Mouse (Mus musculus) heart, embryonic 16.5 days (tissue): ENCODE measurements around the gene Isx. TPM values are rescaled to one million over a fixed set of nuclear protein-coding genes. Genes with fewer than 3 reads are reported as not detected.

Experiments
- ATAC-seq: fragments of 200-750 bp; cut with Nextera tagmentation; replicated peaks from 2 replicates; pipeline ENCODE4 v1.8.0; 2017; ENCODE audit warnings: moderate number of reproducible peaks; ENCODE audit not compliant: insufficient read depth, low FRiP score; ENCODE audit errors: extremely low read depth
- H3K27ac ChIP-seq: fragments of 300-500 bp; sonication (generic); 2 replicates; pipeline ENCODE4 v1.5.1; 2014; ENCODE audit warnings: mild to moderate bottlenecking, low read length, control low read depth, moderate library complexity
- H3K27me3 ChIP-seq: fragments of 300-500 bp; sonication (generic); 2 replicates; pipeline ENCODE4 v1.6.1; 2014; ENCODE audit warnings: low read length, mixed read lengths; ENCODE audit not compliant: control insufficient read depth, insufficient read depth
- H3K36me3 ChIP-seq: fragments of 300-500 bp; sonication (generic); 2 replicates; pipeline ENCODE4 v1.6.1; 2014; ENCODE audit not compliant: control insufficient read depth, insufficient read depth
- H3K4me1 ChIP-seq: fragments of 300-500 bp; sonication (generic); 2 replicates; pipeline ENCODE4 v1.6.1; 2014; ENCODE audit warnings: low read length, mixed read lengths; ENCODE audit not compliant: control insufficient read depth, insufficient read depth
- H3K4me2 ChIP-seq: fragments of 300-500 bp; sonication (generic); 2 replicates; pipeline ENCODE4 v1.6.1; 2014; ENCODE audit warnings: low read depth, mild to moderate bottlenecking, control low read depth, low read length
- H3K4me3 ChIP-seq: fragments of 300-500 bp; sonication (generic); 2 replicates; pipeline ENCODE4 v1.5.1; 2014; ENCODE audit warnings: mild to moderate bottlenecking, control low read depth, low read length
- H3K9ac ChIP-seq: fragments of 300-500 bp; sonication (generic); 2 replicates; pipeline ENCODE4 v1.6.1; 2014; ENCODE audit warnings: low read length, control low read depth
- H3K9me3 ChIP-seq: fragments of 300-500 bp; sonication (generic); replicated peaks from 2 replicates; pipeline ENCODE4 v1.6.1; 2016; ENCODE audit warnings: low read length; ENCODE audit not compliant: control insufficient read depth
- WGBS: fragments of 180-500 bp; shearing (Covaris S2); extraction: QIAGEN DNeasy Blood & Tissue Kit; methylation state at CpG from one replicate; pipeline ENCODE4 v1.1.7; 2014; 5-methylcytosine and 5-hydroxymethylcytosine counted together
- polyA plus RNA-seq: library from polyadenylated mRNA; unstranded; fragments of >200 nt; fragmentation: Nextera tagmentation; extraction: Ambion mirVana; gene quantifications from 2 replicates; pipeline ENCODE4 v1.2.1, GENCODE M21; 2015

Isx gene
- polyA plus RNA-seq, 1 experiment from 2014 or later, result 0.20 TPM

- Histone ChIP-seq H3K27me3 (no peaks in the 10 kb centered on the region), H3K4me3 (no peak overlapping the region), H3K9ac (no peak overlapping the region), H3K4me2 (no peak overlapping the region), H3K36me3 (no peaks in the 10 kb centered on the region), H3K27ac (no peak overlapping the region), H3K4me1 (no peaks in the 10 kb centered on the region), H3K9me3 (no peaks in the 10 kb centered on the region)
- WGBS, result 74% methylated on average over 3 of the region's 3 CpGs
- no peak for ATAC-seq
These were observed 5.7 kb downstream of the Isx start for GRCm38 (mm10) chr8:74878637-74879036.

- Histone ChIP-seq H3K4me2 (no peak overlapping the region), H3K9ac (no peak overlapping the region), H3K9me3 (no peaks in the 10 kb centered on the region), H3K27me3 (no peaks in the 10 kb centered on the region), H3K4me3 (no peak overlapping the region), H3K27ac (no peak overlapping the region), H3K4me1 (no peaks in the 10 kb centered on the region), H3K36me3 (no peaks in the 10 kb centered on the region)
- WGBS, result 90% methylated on average over 1 of the region's 1 CpGs
- ATAC-seq, result no peak
These were observed 15.8 kb downstream of the Isx start for GRCm38 (mm10) chr8:74888763-74889162.

- Histone ChIP-seq H3K9ac (no peak overlapping the region), H3K36me3 (no peaks in the 10 kb centered on the region), H3K27me3 (no peaks in the 10 kb centered on the region), H3K4me3 (no peak overlapping the region), H3K4me1 (no peaks in the 10 kb centered on the region), H3K4me2 (no peak overlapping the region), H3K27ac (no peak overlapping the region), H3K9me3 (no peaks in the 10 kb centered on the region)
- 69% methylated on average over 5 of the region's 5 CpGs for WGBS
- ATAC-seq, result no peak
These were observed 18.1 kb downstream of the Isx start for GRCm38 (mm10) chr8:74891030-74891429.

GRCm38 (mm10) chr8:74896302-74896701 lies 23.3 kb downstream of the Isx start:
- WGBS, result 42% methylated on average over 1 of the region's 1 CpGs
- H3K27me3 ChIP-seq, result no peaks in the 10 kb centered on the region

GRCm38 (mm10) chr8:74897315-74897714 lies 24.3 kb downstream of the Isx start:
- Histone ChIP-seq H3K4me2 (no peak overlapping the region), H3K27ac (no peak overlapping the region), H3K4me1 (no peaks in the 10 kb centered on the region), H3K4me3 (no peak overlapping the region), H3K27me3 (no peaks in the 10 kb centered on the region), H3K36me3 (no peaks in the 10 kb centered on the region), H3K9me3 (no peaks in the 10 kb centered on the region), H3K9ac (no peak overlapping the region)
- WGBS, result 66% methylated on average over 2 of the region's 2 CpGs
- no peak for ATAC-seq

More at GRCm38 (mm10) chr8:74896302-74896701, 23.3 kb downstream of the Isx start:
- Histone ChIP-seq H3K9ac (no peak overlapping the region), H3K4me2 (no peak overlapping the region), H3K9me3 (no peaks in the 10 kb centered on the region), H3K36me3 (no peaks in the 10 kb centered on the region), H3K4me1 (no peaks in the 10 kb centered on the region), H3K4me3 (no peak overlapping the region), H3K27ac (no peak overlapping the region)
- no peak for ATAC-seq

- H3K4me1 ChIP-seq, result no peaks in the 10 kb centered on the region
- H3K27ac ChIP-seq, result no peak overlapping the region
- WGBS, result 54% methylated on average over 3 of the region's 3 CpGs
- no peaks in the 10 kb centered on the region for H3K36me3 ChIP-seq
- H3K27me3 ChIP-seq, result no peaks in the 10 kb centered on the region
- H3K9ac ChIP-seq, result no peak overlapping the region
- no peaks in the 10 kb centered on the region for H3K9me3 ChIP-seq
- no peak overlapping the region for H3K4me3 ChIP-seq
- H3K4me2 ChIP-seq, result no peak overlapping the region
- no peak for ATAC-seq
These were observed 26.8 kb downstream of the Isx start for GRCm38 (mm10) chr8:74899796-74900195.

GRCm38 (mm10) chr8:74901765-74902164 lies 28.8 kb downstream of the Isx start:
- Histone ChIP-seq H3K9ac (no peak overlapping the region), H3K27me3 (no peaks in the 10 kb centered on the region), H3K4me3 (no peak overlapping the region), H3K36me3 (no peaks in the 10 kb centered on the region), H3K9me3 (no peaks in the 10 kb centered on the region), H3K4me2 (no peak overlapping the region), H3K4me1 (no peaks in the 10 kb centered on the region), H3K27ac (no peak overlapping the region)
- 95% methylated on average over 1 of the region's 1 CpGs for WGBS
- ATAC-seq, result no peak

GRCm38 (mm10) chr8:74903054-74903842 lies 30.3 kb downstream of the Isx start:
- Histone ChIP-seq H3K27ac (no peak overlapping the region), H3K9me3 (no peaks in the 10 kb centered on the region), H3K4me2 (no peak overlapping the region), H3K4me1 (no peaks in the 10 kb centered on the region), H3K4me3 (no peak overlapping the region), H3K27me3 (no peaks in the 10 kb centered on the region), H3K9ac (no peak overlapping the region), H3K36me3 (no peaks in the 10 kb centered on the region)
- WGBS, result 40% methylated on average over 6 of the region's 6 CpGs
- ATAC-seq, result no peak

GRCm38 (mm10) chr8:74906333-74906732 lies 33.4 kb downstream of the Isx start:
- WGBS, result 62% methylated on average over 1 of the region's 1 CpGs
- Histone ChIP-seq H3K9me3 (no peaks in the 10 kb centered on the region), H3K4me1 (no peaks in the 10 kb centered on the region), H3K9ac (no peak overlapping the region), H3K27me3 (no peaks in the 10 kb centered on the region), H3K4me3 (no peak overlapping the region), H3K27ac (no peak overlapping the region), H3K36me3 (no peaks in the 10 kb centered on the region), H3K4me2 (no peak overlapping the region)
- no peak for ATAC-seq
